Mouse (Mus musculus) CH12.LX (cell line): ENCODE results near the gene Ndufs2. TPM values are rescaled to one million over a fixed set of nuclear protein-coding genes. Genes with fewer than 3 reads are reported as not detected.

Experiments
- DNase-seq: peaks from one replicate; pipeline ENCODE4 v3.0.0-alpha.2; 2013; ENCODE audit errors: extremely low read depth
- H3K27ac ChIP-seq: 2 replicates; pipeline ENCODE4 v1.5.1; 2012; ENCODE audit warnings: low read depth, mild to moderate bottlenecking, control low read depth, moderate library complexity; ENCODE audit not compliant: insufficient read depth
- H3K27me3 ChIP-seq: replicated peaks from 2 replicates; pipeline ENCODE3; 2012; ENCODE audit warnings: inconsistent platforms
- H3K36me3 ChIP-seq, 2 experiments: replicated peaks in 1 of 2; 2 replicates each; pipeline versions ENCODE3 to v1.6.1; 2012; ENCODE audit warnings: inconsistent platforms in 1 of 2, low read length in 1 of 2, mild to moderate bottlenecking in 1 of 2, mixed read lengths in 1 of 2, moderate library complexity in 1 of 2; ENCODE audit not compliant: control insufficient read depth in 1 of 2, insufficient read depth in 1 of 2
- H3K4me1 ChIP-seq, 2 experiments: 2 replicates each; pipeline ENCODE4 v1.6.1; 2012; ENCODE audit warnings: inconsistent platforms in 1 of 2, moderate library complexity in 1 of 2; ENCODE audit not compliant: insufficient read depth in 2 of 2, control insufficient read depth in 1 of 2
- H3K4me2 ChIP-seq: 2 replicates; pipeline ENCODE4 v1.6.1; 2012; ENCODE audit warnings: low read depth, mild to moderate bottlenecking, control low read depth; ENCODE audit not compliant: poor library complexity, insufficient read depth, severe bottlenecking
- H3K4me3 ChIP-seq, 3 experiments: fragments of 150-350 bp in 1 of 3; sonication (generic) in 1 of 3; replicated peaks in 1 of 3; 2 replicates each; pipeline versions ENCODE3 to v1.5.1; 2011 to 2012; ENCODE audit warnings: low read depth in 2 of 3, low read length in 2 of 3, mild to moderate bottlenecking in 2 of 3, moderate library complexity in 2 of 3, control low read depth in 1 of 3, improper control_type of control experiment in 1 of 3, inconsistent platforms in 1 of 3, mixed read lengths in 1 of 3; ENCODE audit not compliant: poor library complexity in 1 of 3
- H3K79me2 ChIP-seq: replicated peaks from 2 replicates; pipeline ENCODE4 v1.6.1; 2012; ENCODE audit warnings: mild to moderate bottlenecking, moderate library complexity; ENCODE audit not compliant: control insufficient read depth, poor library complexity, insufficient read depth, severe bottlenecking; ENCODE audit errors: extremely low read depth
- H3K9ac ChIP-seq: 2 replicates; pipeline ENCODE4 v1.6.1; 2012; ENCODE audit warnings: low read depth, mild to moderate bottlenecking, control low read depth, moderate library complexity; ENCODE audit not compliant: insufficient read depth
- H3K9me3 ChIP-seq: replicated peaks from 2 replicates; pipeline ENCODE3; 2012; ENCODE audit warnings: low read length, inconsistent platforms, mixed read lengths
- CHD1 ChIP-seq: IDR thresholded peaks from 2 replicates; pipeline ENCODE4 v1.6.1; 2012; ENCODE audit warnings: low read depth, low read length, improper control_type of control experiment, inconsistent platforms
- CTCF ChIP-seq, 2 experiments: IDR thresholded peaks in 1 of 2; conservative IDR thresholded peaks in 1 of 2; 2 replicates each; pipeline ENCODE4 v1.5.1; 2011 to 2012; ENCODE audit warnings: low read depth in 2 of 2, low read length in 2 of 2, improper control_type of control experiment in 1 of 2, inconsistent platforms in 1 of 2, mild to moderate bottlenecking in 1 of 2, moderate library complexity in 1 of 2
- E2F4 ChIP-seq: IDR thresholded peaks from 2 replicates; pipeline ENCODE4 v1.6.1; 2011; ENCODE audit warnings: low read depth, low read length, improper control_type of control experiment; ENCODE audit not compliant: insufficient replicate concordance
- ELF1 ChIP-seq: IDR thresholded peaks from 2 replicates; pipeline ENCODE4 v1.6.1; 2014; ENCODE audit warnings: low read depth, mild to moderate bottlenecking, inconsistent platforms, low read length, improper control_type of control experiment
- EP300 ChIP-seq: IDR thresholded peaks from 2 replicates; pipeline ENCODE4 v1.6.1; 2011; ENCODE audit warnings: low read length, improper control_type of control experiment
- ETS1 ChIP-seq: conservative IDR thresholded peaks from 2 replicates; pipeline ENCODE4 v1.6.1; 2012; ENCODE audit warnings: low read depth, mild to moderate bottlenecking, inconsistent platforms, low read length, improper control_type of control experiment, moderate library complexity
- HCFC1 ChIP-seq: IDR thresholded peaks from 2 replicates; pipeline ENCODE4 v1.6.1; 2012; ENCODE audit warnings: low read depth, mild to moderate bottlenecking, inconsistent platforms, low read length, improper control_type of control experiment
- JUN ChIP-seq: IDR thresholded peaks from 2 replicates; pipeline ENCODE4 v1.6.1; 2011; ENCODE audit warnings: low read depth, mild to moderate bottlenecking, low read length, improper control_type of control experiment, moderate library complexity; ENCODE audit not compliant: insufficient read depth
- JUND ChIP-seq: conservative IDR thresholded peaks from 2 replicates; pipeline ENCODE4 v1.6.1; 2011; ENCODE audit warnings: low read depth, low read length, improper control_type of control experiment
- MAFK ChIP-seq: IDR thresholded peaks from 2 replicates; pipeline ENCODE4 v1.6.1; 2011; ENCODE audit warnings: low read length, improper control_type of control experiment; ENCODE audit not compliant: insufficient replicate concordance
- MAX ChIP-seq: IDR thresholded peaks from 2 replicates; pipeline ENCODE4 v1.6.1; 2011; ENCODE audit warnings: low read length, improper control_type of control experiment
- MEF2A ChIP-seq: IDR thresholded peaks from 2 replicates; pipeline ENCODE4 v1.6.1; 2014; ENCODE audit warnings: low read depth, mild to moderate bottlenecking, inconsistent platforms, low read length, improper control_type of control experiment, borderline replicate concordance
- MXI1 ChIP-seq: IDR thresholded peaks from 2 replicates; pipeline ENCODE4 v1.6.1; 2011; ENCODE audit warnings: mild to moderate bottlenecking, low read depth, low read length, improper control_type of control experiment
- MYC ChIP-seq: IDR thresholded peaks from 2 replicates; pipeline ENCODE4 v1.6.1; 2011; ENCODE audit warnings: low read depth, mild to moderate bottlenecking, improper control_type of control experiment, low read length
- NELFE ChIP-seq: IDR thresholded peaks from 2 replicates; pipeline ENCODE4 v1.6.1; 2011; ENCODE audit warnings: low read depth, low read length, improper control_type of control experiment
- NRF1 ChIP-seq: IDR thresholded peaks from 2 replicates; pipeline ENCODE4 v1.6.1; 2014; ENCODE audit warnings: low read depth, mild to moderate bottlenecking, inconsistent platforms, low read length, improper control_type of control experiment, moderate library complexity
- PAX5 ChIP-seq: IDR thresholded peaks from 2 replicates; pipeline ENCODE4 v1.6.1; 2012; ENCODE audit warnings: low read length, inconsistent platforms, mixed read lengths
- POLR2A ChIP-seq: IDR thresholded peaks from 2 replicates; pipeline ENCODE4 v1.6.1; 2011; ENCODE audit warnings: low read depth, mild to moderate bottlenecking, improper control_type of control experiment, low read length
- POLR2AphosphoS2 ChIP-seq: IDR thresholded peaks from 2 replicates; pipeline ENCODE4 v1.6.1; 2011; ENCODE audit warnings: low read depth, low read length, improper control_type of control experiment
- RAD21 ChIP-seq: IDR thresholded peaks from 2 replicates; pipeline ENCODE4 v1.6.1; 2011; ENCODE audit warnings: low read depth, mild to moderate bottlenecking, low read length, improper control_type of control experiment, moderate library complexity
- SIN3A ChIP-seq: IDR thresholded peaks from 2 replicates; pipeline ENCODE4 v1.6.1; 2012; ENCODE audit warnings: low read length, improper control_type of control experiment, inconsistent platforms
- TCF12 ChIP-seq: IDR thresholded peaks from 2 replicates; pipeline ENCODE4 v1.6.1; 2014; ENCODE audit warnings: low read depth, mild to moderate bottlenecking, inconsistent platforms, low read length, improper control_type of control experiment
- UBTF ChIP-seq: IDR thresholded peaks from 2 replicates; pipeline ENCODE4 v1.6.1; 2012; ENCODE audit warnings: low read depth, mild to moderate bottlenecking, inconsistent platforms, low read length, improper control_type of control experiment, moderate library complexity
- USF1 ChIP-seq: IDR thresholded peaks from 2 replicates; pipeline ENCODE4 v1.6.1; 2014; ENCODE audit warnings: low read depth, mild to moderate bottlenecking, inconsistent platforms, low read length, improper control_type of control experiment
- USF2 ChIP-seq: conservative IDR thresholded peaks from 2 replicates; pipeline ENCODE4 v1.6.1; 2011; ENCODE audit warnings: low read depth, low read length, improper control_type of control experiment
- ZC3H11A ChIP-seq: IDR thresholded peaks from 2 replicates; pipeline ENCODE4 v1.6.1; 2012; ENCODE audit warnings: low read depth, mild to moderate bottlenecking, inconsistent platforms, low read length, improper control_type of control experiment
- ZKSCAN1 ChIP-seq: IDR thresholded peaks from 2 replicates; pipeline ENCODE4 v1.6.1; 2012; ENCODE audit warnings: low read depth, inconsistent platforms, low read length, improper control_type of control experiment, borderline replicate concordance
- ZMIZ1 ChIP-seq: IDR thresholded peaks from 2 replicates; pipeline ENCODE4 v1.6.1; 2012; ENCODE audit warnings: low read depth, mild to moderate bottlenecking, inconsistent platforms, low read length, improper control_type of control experiment
- ZNF384 ChIP-seq: IDR thresholded peaks from 2 replicates; pipeline ENCODE4 v1.6.1; 2012; ENCODE audit warnings: low read depth, low read length, improper control_type of control experiment, inconsistent platforms
- dilution Hi-C: fragments of 300-500 bp; cut with MboI; formaldehyde crosslinking; loops from 2 replicates; pipeline ENCODE4 v1.14.3; 2020; ENCODE audit warnings: low sequenced_read_pairs; ENCODE audit not compliant: extremely low pct_unique_long_range_greater_than_20kb, extremely low pct_ligation_motif_present
- in situ Hi-C: fragments of 300-500 bp; cut with MboI; formaldehyde crosslinking; loops from 3 replicates; pipeline ENCODE4 v1.14.3; 2019; ENCODE audit warnings: low sequenced_read_pairs, low pct_ligation_motif_present, low pct_unique_long_range_greater_than_20kb, mixed read lengths
- polyA plus RNA-seq: library from polyadenylated mRNA; unstranded; fragments of >175 nt; gene quantifications from 2 replicates; pipeline ENCODE4 v1.2.1, GENCODE M21; 2012; ENCODE audit warnings: low read depth; ENCODE audit not compliant: insufficient read length
- total RNA-seq, 2 experiments: library from RNA; depleted of rRNA; stranded (reverse); fragments of 300-350 nt in 1 of 2; fragments of >200 nt in 1 of 2; gene quantifications; 2 replicates each; pipeline ENCODE4 v1.2.3; 2012 to 2014

Ndufs2 gene
- total and polyA plus RNA-seq, 3 experiments = 242 to 265 (median 242) TPM

DNA sequence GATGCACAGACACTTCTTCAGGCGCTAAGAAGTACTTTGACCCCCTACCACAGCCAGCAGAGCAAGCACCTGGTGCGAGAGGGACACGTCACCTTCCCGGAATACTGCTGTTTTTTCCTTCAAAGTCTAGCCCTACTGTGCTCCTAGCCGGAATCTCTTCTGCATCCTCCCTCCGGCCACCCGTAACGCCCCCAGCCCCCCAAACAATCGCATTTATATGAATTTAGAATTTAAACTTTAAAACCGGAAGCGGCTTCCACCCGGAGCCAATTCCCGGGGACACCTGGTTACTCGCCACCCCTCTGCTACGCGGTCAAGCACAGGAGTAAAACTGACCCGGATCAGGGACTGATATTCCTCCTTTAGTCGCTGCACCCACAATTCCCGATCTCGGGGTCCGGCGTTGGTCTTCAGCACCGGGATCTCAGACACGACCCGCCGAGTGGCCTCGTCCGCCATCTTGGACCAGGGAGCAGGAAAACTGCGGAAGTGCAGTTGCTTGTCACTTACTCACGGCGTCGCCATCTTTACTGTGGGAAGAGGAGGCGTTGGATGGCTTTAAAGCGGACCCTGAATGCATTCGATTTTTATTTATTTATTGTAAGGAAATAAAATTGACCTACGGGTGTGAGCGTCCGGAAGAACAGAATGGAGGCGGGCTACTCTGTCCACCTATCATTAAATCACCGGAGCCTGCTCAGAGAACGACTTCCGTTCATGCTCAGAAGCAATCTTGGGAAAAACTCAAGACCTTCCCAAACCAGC is 43.3 kb upstream of the Ndufs2 start, which contains the start of gene Ufc1 (continued):
- peak; percentile 22; the same call in 1 of the 2 replicates for TF ChIP-seq MAX
- no peak for TF ChIP-seq POLR2AphosphoS2
- peak; percentile 92 for TF ChIP-seq ELF1
- no peak for TF ChIP-seq MEF2A
- TF ChIP-seq UBTF = no peak
- TF ChIP-seq HCFC1 = peak; percentile 83
- TF ChIP-seq MAFK = no peak
- no peak for TF ChIP-seq JUN
- no peak; the same call in 1 of the 2 replicates for TF ChIP-seq JUND

DNA sequence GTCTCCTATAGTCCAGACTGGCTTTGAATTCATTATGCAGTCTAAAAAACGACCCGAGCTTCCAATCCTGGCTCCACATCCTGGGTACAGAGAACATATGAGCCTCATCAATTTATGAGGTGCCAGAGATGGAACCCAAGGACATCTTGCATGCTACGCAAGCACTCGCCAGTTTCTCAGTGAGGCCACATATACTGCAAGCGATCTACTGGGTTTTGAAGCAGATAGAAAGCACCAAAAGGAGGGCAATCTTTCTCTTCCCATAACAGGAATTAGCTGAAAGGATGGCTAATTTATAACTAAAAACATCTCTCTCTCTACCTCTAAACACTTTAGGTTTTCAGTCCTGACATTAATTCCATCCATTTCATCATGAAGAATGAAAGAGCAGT is 42.7 kb upstream of the Ndufs2 start:
- in situ Hi-C loops (no loop called here), dilution Hi-C loops (no loop called here)
- peak; percentile 36 for DNase-seq
- peak overlapping the region; percentile 81 for H3K27ac ChIP-seq
- H3K9me3 ChIP-seq = no peaks in the 10 kb centered on the region
- peaks cover 16% of the 10 kb centered on the region for H3K79me2 ChIP-seq
- peak overlapping the region; percentile 76 to 78 (median 77) for H3K4me3 ChIP-seq
- H3K4me1 ChIP-seq = peaks cover 0 to 19% of the 10 kb centered on the region in 2 experiments; a peak in 3 of 4 replicates
- peaks cover 14 to 22% of the 10 kb centered on the region in 2 experiments for H3K36me3 ChIP-seq
- TF ChIP-seq MEF2A = no peak
- no peak for TF ChIP-seq POLR2A
- no peak for TF ChIP-seq MYC
- peak; percentile 79; the same call in 1 of the 2 replicates for TF ChIP-seq CHD1
- TF ChIP-seq USF2 = no peak
- TF ChIP-seq PAX5 = no peak
- TF ChIP-seq POLR2AphosphoS2 = no peak
- TF ChIP-seq E2F4 = no peak
- TF ChIP-seq USF1 = no peak
- no peak for TF ChIP-seq ETS1
- no peak for TF ChIP-seq NELFE
- TF ChIP-seq ZC3H11A = no peak
- TF ChIP-seq JUN = no peak
- no peak for TF ChIP-seq MXI1
- no peak for TF ChIP-seq NRF1
- TF ChIP-seq HCFC1 = no peak
- no peak for TF ChIP-seq ZNF384
- TF ChIP-seq ZKSCAN1 = no peak
- TF ChIP-seq MAX = 0 out of 2 replicates have a peak, but pooled peaks have one; percentile 33
- TF ChIP-seq UBTF = no peak
- TF ChIP-seq ZMIZ1 = no peak
- no peak for TF ChIP-seq EP300
- no peak for TF ChIP-seq CTCF (conservative IDR thresholded peaks at IDR 0.05 in 1 of 2, IDR thresholded peaks at IDR 0.05 in 1 of 2; ENCODE audit: low read depth in 2 of 2, low read length in 2 of 2)
- peak; percentile 63; the same call in 1 of the 2 replicates for TF ChIP-seq SIN3A
- no peak for TF ChIP-seq MAFK
- no peak; the same call in 1 of the 2 replicates for TF ChIP-seq TCF12
- no peak for TF ChIP-seq RAD21
- H3K9ac ChIP-seq = peak overlapping the region; percentile 96
- H3K27me3 ChIP-seq = no peaks in the 10 kb centered on the region
- peak overlapping the region; percentile 48; the same call in 1 of the 2 replicates for H3K4me2 ChIP-seq
